Mouse (Mus musculus) neutrophil, adult 59 days (primary cell): ENCODE results near the gene Prl5a1. TPM values are rescaled to one million over a fixed set of nuclear protein-coding genes. Genes with fewer than 3 reads are reported as not detected.

Experiments used
- total RNA-seq, 2 experiments: library from RNA; stranded (reverse); gene quantifications; 1 replicate in 1 of 2; 2 replicates in 1 of 2; pipeline ENCODE4 v1.2.4; 2023

Gene Prl5a1
- not detected for total RNA-seq

GRCm38 (mm10) chr13:28142184-28142583 lies at the start of gene Prl5a1:
Gene Prl5a1 (plus strand): TSS chr13:28142484.

Other genes starting within 250 kb of the Prl5a1 start
- gene Prl4a1, start 126.3 kb upstream of the Prl5a1 start, total RNA-seq: not detected
- 100 to 1,000 TPM; 104 to 160 TPM for gene Gm11361, start 115.0 kb downstream of the Prl5a1 start, total RNA-seq